Mouse (Mus musculus): ENCODE data around the gene Blnk. TPM values are rescaled to one million over a fixed set of nuclear protein-coding genes. Genes with fewer than 3 reads are reported as not detected.

Gene Blnk
- polyA plus RNA-seq, 1 experiment from 2014 or later = 5.7 TPM

DNA sequence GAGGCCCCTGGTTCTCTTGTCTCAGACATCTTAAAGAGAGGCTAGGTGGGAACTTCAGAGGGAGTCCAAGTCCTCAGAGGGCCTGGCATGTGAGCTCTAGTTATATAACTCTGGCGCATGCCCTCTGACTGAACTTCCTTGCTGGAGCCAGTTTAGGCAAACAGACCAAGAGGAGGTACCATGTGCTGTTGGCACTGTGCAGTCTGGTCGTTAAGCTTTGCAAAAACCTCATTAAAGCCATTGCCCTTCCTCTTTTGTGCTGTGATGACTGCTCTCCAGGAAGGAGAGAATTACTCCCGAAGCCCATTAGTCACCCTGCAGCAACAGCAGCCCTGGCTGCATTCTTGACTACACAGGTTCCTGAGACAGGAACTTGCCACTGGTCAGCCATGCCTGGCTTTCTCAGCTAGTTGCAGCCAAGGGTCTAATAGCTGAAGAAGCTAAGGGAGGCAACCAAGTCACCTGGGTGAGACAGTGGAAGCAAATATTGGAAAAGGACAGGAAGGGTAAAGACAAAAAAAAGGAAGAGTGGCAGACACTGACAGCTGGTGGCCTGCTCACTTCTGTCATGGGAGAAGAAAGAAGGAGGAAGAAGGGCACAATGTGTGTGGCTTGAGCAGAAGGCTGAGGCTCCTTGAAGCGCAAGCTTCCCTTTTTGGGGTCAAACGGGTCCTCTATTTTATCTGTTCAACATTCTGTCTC is 4.3 kb upstream of the Blnk start:
- H3K36me3 ChIP-seq = no peaks in the 10 kb centered on the region
- no peak overlapping the region for H3K27ac ChIP-seq
- H3K4me3 ChIP-seq (replicated peaks) = no peak overlapping the region
- no peak for ATAC-seq (ENCODE audit: insufficient read depth, low FRiP score, low read depth)
- no peaks in the 10 kb centered on the region for H3K27me3 ChIP-seq (replicated peaks)
- WGBS = 58% methylated on average over 5 of the region's 5 CpGs
- H3K9me3 ChIP-seq = no peaks in the 10 kb centered on the region
- H3K4me1 ChIP-seq = peaks cover 2% of the 10 kb centered on the region; the same call in 1 of the 2 replicates
- no peak overlapping the region for H3K9ac ChIP-seq
- no peak overlapping the region for H3K4me2 ChIP-seq

DNA sequence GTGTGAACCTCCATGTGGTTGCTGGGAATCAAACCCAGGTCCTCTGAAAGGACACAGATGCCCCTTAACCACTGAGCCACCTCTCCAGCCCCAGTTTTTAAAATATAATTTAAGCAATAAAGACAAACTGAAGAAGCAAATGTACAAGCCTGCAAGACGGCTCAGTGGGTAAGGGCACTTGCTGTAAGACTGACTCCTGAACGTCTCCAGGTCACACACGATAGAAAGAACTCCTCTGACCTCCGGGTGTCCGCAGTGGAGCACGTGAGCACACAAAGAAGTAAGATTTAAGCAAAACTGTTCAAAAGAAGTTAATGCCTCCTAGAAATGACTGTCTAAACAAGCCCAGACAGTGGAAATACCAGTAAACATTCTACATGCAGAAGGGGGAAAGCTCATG is 2.4 kb upstream of the Blnk start:
- H3K27ac ChIP-seq = no peak overlapping the region
- no peak overlapping the region for H3K9ac ChIP-seq
- no peak for ATAC-seq (ENCODE audit: insufficient read depth, low FRiP score, low read depth)
- H3K27me3 ChIP-seq (replicated peaks) = no peaks in the 10 kb centered on the region
- H3K4me2 ChIP-seq = no peak overlapping the region
- H3K4me1 ChIP-seq = peaks cover 2% of the 10 kb centered on the region; the same call in 1 of the 2 replicates
- no peaks in the 10 kb centered on the region for H3K9me3 ChIP-seq
- no peaks in the 10 kb centered on the region for H3K36me3 ChIP-seq
- no peak overlapping the region for H3K4me3 ChIP-seq (replicated peaks)
- 87% methylated on average over 6 of the region's 6 CpGs for WGBS

DNA sequence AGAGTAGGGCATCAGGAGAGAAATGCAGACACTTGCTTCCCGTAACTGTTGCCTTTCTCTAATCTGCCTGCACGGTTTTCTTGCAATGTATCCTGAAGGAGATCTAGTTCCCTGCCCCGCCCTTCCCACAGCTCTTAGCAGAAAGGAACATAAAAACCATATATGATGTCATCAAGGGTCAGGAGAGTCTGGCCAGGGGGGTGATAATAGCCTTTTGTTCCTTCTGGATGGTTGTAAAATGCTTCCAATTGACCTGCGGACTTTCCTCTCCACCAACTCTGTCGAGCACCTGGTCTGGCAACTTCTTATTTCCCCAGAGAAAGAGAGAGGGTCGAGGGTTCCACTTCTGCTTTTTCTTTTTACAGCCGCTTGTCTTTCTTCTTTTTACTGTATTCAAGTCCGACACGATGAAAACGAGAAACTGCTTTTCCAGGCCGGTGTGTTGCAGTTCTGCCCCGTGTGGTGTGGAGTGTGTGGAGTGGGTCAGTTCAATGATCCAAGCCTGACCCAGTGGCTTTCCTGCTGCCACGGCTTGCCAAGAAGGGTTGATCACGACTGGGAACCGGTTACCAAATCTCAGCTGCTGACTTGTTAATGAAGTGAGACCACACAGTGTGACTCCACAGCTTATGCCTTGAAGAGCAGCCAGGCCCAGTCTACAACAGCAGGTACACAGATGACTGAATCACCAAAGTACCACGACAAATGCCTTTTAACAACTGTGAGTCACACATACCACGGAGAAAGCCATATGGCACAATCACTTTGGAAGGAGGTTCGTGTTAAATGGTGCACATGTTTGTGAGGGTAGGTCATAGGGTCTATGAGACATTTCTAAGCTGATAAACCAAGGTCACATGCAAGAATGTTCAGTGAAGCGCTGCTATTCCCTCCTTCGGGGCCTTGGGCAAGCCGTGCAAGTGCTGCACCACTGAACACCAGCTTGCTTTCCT is 1.4 kb upstream of the Blnk start:
- Histone ChIP-seq H3K36me3 (no peaks in the 10 kb centered on the region), H3K9ac (no peak overlapping the region), H3K4me1 (peaks cover 2% of the 10 kb centered on the region; the same call in 1 of the 2 replicates), H3K27ac (no peak overlapping the region), H3K27me3 (replicated peaks) (no peaks in the 10 kb centered on the region), H3K4me3 (replicated peaks) (no peak overlapping the region), H3K9me3 (no peaks in the 10 kb centered on the region), H3K4me2 (no peak overlapping the region)
- ATAC-seq (ENCODE audit: insufficient read depth, low FRiP score, low read depth) = no peak
- WGBS = 59% methylated on average over 21 of the region's 21 CpGs

DNA sequence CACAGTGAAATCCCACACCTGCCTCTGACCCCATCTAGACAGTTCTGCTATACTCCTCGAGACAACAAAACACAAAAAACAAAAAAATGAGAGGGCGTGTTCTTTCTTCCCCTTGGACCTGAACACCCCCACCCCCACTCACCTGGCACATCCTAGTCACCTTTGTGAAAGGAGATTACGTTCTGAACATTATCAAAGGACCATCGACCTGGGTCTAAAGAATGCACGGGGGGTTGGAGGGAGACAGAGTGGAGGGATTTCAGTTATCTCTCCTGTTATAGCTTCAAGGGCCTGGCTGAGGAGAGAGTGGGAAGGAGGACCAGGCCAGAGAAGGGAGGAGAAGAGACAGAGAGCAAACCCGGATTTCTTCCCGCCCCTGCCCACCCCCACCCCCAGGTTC is 576 bp upstream of the Blnk start:
- Histone ChIP-seq H3K4me3 (replicated peaks) (no peak overlapping the region), H3K4me1 (peaks cover 2% of the 10 kb centered on the region; the same call in 1 of the 2 replicates), H3K4me2 (no peak overlapping the region), H3K9ac (no peak overlapping the region), H3K9me3 (no peaks in the 10 kb centered on the region), H3K27me3 (replicated peaks) (no peaks in the 10 kb centered on the region), H3K36me3 (no peaks in the 10 kb centered on the region), H3K27ac (no peak overlapping the region)
- 53% methylated on average over 7 of the region's 7 CpGs for WGBS
- ATAC-seq (ENCODE audit: insufficient read depth, low FRiP score, low read depth) = no peak

DNA sequence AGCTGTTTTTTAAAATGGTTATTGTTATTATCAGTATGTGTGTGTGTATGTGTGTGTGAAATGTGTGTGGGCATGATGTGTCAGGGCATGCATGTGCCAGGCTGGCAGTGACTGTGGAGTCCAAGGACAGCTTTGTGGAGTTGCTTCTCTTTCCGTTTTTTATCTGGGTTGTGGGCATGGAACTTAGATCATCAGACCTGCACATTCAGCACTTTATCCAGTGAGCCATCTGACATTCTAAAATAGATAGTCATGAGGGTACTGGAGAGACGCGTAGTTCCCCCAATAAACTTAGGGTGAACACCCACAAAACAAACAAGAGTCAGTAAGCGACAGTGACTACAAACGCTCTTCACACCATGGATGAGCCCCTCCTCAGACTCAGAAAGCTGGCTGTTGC is 979 bp downstream of the Blnk start:
- WGBS = 84% methylated on average over 5 of the region's 5 CpGs
- no peak overlapping the region for H3K9ac ChIP-seq
- H3K4me1 ChIP-seq = peaks cover 2% of the 10 kb centered on the region; the same call in 1 of the 2 replicates
- H3K4me2 ChIP-seq = peak overlapping the region; percentile 31; the same call in 1 of the 2 replicates
- no peak overlapping the region for H3K4me3 ChIP-seq (replicated peaks)
- no peak for ATAC-seq (ENCODE audit: insufficient read depth, low FRiP score, low read depth)
- H3K27me3 ChIP-seq (replicated peaks) = no peaks in the 10 kb centered on the region
- no peaks in the 10 kb centered on the region for H3K9me3 ChIP-seq
- H3K36me3 ChIP-seq = no peaks in the 10 kb centered on the region
- 0 out of 2 replicates have a peak overlapping the region, but pooled peaks have one; percentile 41 for H3K27ac ChIP-seq

DNA sequence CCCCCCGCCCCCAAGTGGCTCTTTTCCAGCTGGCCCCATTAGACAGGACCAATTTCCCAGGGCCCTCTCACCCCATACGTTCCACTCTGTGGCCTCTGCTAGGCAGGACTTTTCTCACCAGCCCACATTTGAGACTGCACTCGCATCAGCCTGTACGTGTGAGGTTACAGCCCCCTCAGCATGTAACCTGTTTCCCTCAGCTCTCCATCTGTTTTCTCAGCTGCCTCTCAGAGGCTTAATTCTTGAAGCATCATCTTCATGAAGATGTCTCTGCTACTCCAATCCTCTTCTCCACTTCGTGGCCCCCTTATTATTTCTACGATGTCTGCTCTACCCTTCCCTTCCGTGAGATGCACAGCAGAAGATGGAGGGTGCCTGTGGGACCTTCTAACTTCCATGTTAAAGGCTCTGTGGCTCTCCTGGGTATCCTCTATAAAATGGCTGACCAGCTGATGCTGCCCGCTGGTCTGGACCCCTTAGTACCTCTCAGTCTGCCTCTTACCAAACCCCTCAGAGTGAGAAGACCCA is 1.8 kb downstream of the Blnk start:
- WGBS = 71% methylated on average over 8 of the region's 8 CpGs
- no peak for ATAC-seq (ENCODE audit: insufficient read depth, low FRiP score, low read depth)
- H3K27me3 ChIP-seq (replicated peaks) = no peaks in the 10 kb centered on the region
- H3K4me1 ChIP-seq = peaks cover 2% of the 10 kb centered on the region; the same call in 1 of the 2 replicates
- H3K9me3 ChIP-seq = no peaks in the 10 kb centered on the region
- no peak overlapping the region for H3K4me2 ChIP-seq
- H3K4me3 ChIP-seq (replicated peaks) = no peak overlapping the region
- H3K9ac ChIP-seq = no peak overlapping the region
- H3K36me3 ChIP-seq = no peaks in the 10 kb centered on the region
- H3K27ac ChIP-seq = no peak overlapping the region

DNA sequence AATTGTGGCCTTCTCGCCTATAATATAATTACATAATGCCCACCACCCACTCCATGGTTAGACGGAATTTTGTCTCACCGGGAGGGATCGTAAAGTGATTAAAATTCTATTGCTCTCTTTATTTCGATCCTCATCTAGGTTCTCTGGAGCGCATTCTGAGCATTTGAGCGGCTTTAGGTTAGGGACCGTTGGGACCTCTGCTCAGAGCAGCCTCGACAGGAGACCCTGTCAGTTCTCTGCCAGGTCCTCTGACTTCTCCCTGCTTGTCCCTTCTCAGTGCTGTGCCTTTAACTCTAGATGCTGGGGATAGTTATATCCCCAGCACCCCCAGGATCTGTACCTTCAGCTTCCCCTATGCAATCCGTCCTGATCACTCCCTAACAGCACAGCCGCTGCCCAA is 2.2 kb downstream of the Blnk start:
- H3K4me1 ChIP-seq = peaks cover 2% of the 10 kb centered on the region; the same call in 1 of the 2 replicates
- H3K36me3 ChIP-seq = no peaks in the 10 kb centered on the region
- H3K9me3 ChIP-seq = no peaks in the 10 kb centered on the region
- no peak overlapping the region for H3K27ac ChIP-seq
- 76% methylated on average over 11 of the region's 11 CpGs for WGBS
- H3K4me2 ChIP-seq = no peak overlapping the region
- ATAC-seq (ENCODE audit: insufficient read depth, low FRiP score, low read depth) = no peak
- H3K27me3 ChIP-seq (replicated peaks) = no peaks in the 10 kb centered on the region
- H3K9ac ChIP-seq = no peak overlapping the region
- H3K4me3 ChIP-seq (replicated peaks) = no peak overlapping the region

DNA sequence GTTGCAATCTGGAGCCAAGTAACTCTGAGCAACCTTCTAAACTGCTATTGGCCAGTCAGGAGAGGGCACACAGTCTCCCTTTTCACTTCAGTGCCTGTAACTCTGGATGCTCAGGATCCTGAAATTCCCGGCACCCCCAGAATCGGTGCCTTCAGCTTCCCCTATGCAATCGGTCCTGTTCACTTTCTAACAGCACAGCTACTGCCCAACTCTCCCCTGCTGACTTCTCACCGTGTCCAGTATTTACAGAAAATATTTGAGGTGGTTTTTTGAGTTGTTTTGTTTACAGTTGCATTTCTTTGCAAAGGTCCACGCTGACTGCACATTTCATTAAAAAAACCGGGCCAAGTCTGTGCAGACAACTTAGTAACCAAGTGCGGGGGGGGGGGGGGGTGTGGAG is 2.7 kb downstream of the Blnk start:
- Histone ChIP-seq H3K4me1 (peaks cover 2% of the 10 kb centered on the region; the same call in 1 of the 2 replicates), H3K4me3 (replicated peaks) (no peak overlapping the region), H3K27ac (no peak overlapping the region), H3K9me3 (no peaks in the 10 kb centered on the region), H3K9ac (no peak overlapping the region), H3K36me3 (no peaks in the 10 kb centered on the region), H3K4me2 (no peak overlapping the region), H3K27me3 (replicated peaks) (no peaks in the 10 kb centered on the region)
- ATAC-seq (ENCODE audit: insufficient read depth, low FRiP score, low read depth) = no peak
- WGBS = 78% methylated on average over 6 of the region's 7 CpGs

DNA sequence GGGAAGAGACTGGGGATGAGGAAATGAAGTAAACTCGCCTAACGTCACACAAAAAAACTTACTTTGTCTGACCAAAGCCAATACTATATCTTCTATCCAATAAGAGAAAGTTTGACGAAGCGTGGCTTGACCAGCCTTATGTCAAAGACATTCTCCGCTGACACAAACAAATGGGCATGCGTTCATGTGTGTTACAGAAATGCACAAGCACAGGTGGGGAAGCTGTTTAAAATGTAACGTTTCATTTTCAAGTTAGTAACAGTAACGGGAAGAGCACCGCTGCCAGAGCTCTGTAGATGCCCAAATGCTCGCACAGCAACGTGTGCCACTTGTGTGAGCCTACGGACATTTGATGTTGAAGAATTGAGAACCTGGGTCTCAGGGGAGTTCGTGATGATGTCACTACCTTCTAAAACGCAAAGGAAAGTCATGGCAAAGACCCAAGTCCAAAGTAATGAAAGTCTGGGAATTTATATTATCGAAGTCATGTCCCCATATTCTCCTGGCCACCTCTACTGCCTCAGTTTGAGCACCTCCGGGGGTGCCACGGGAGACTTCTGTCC is 3.5 kb downstream of the Blnk start:
- no peak overlapping the region for H3K27ac ChIP-seq
- no peak overlapping the region for H3K4me2 ChIP-seq
- H3K27me3 ChIP-seq (replicated peaks) = no peaks in the 10 kb centered on the region
- no peaks in the 10 kb centered on the region for H3K36me3 ChIP-seq
- 86% methylated on average over 17 of the region's 17 CpGs for WGBS
- no peak overlapping the region for H3K4me3 ChIP-seq (replicated peaks)
- ATAC-seq (ENCODE audit: insufficient read depth, low FRiP score, low read depth) = no peak
- H3K9ac ChIP-seq = no peak overlapping the region
- H3K9me3 ChIP-seq = no peaks in the 10 kb centered on the region
- peaks cover 2% of the 10 kb centered on the region; the same call in 1 of the 2 replicates for H3K4me1 ChIP-seq

DNA sequence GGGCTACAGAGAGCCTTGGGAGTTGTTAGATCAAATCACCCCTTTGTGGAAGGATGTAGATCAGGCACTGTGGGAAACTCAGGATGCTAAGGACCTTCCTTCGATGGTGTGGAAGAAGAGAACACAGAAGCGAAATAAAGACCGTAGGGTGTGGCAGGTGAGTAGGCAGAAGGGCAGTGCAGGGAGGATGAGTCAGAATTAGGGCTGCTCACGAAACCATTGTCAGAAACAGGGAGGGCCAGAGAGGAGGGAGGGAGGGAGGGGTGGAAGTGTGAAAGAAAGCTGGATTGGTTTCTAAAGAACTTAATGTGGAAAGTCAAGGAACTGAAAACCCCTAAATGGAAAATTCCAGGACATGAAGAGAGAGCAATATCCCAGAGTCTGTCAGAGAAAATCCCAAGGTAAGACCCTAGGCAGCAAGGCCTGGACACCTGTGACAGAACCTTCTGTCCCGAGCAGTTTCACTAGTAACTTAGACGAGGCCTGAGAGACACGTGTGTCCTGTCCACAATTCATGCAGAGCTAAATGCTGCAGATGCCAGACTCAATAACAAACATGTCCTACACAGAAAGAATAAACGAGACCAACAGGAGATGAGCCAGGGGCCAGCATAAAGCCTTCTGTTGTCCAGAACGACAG is 4.3 kb downstream of the Blnk start:
- ATAC-seq (ENCODE audit: insufficient read depth, low FRiP score, low read depth) = no peak
- peaks cover 2% of the 10 kb centered on the region; the same call in 1 of the 2 replicates for H3K4me1 ChIP-seq
- WGBS = 74% methylated on average over 9 of the region's 9 CpGs

DNA sequence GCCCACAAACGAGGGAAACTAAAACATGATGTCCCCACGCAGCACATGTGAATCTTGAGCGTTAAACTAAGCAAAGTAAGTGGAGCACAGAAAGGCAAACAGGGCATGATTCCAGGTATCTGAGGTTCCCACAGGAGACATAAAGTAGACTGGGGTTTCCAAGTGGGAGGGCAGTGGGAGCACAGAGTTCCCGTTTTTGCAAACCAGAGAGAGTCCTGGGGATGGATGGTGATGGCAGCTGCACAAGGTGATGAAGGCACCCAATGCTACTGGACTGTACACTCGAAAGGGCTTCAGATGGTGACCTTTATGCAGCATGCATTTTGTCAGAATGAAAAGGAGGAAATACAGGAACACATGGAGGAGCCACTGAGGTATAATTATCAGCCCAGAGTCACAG is 5.5 kb downstream of the Blnk start:
- Histone ChIP-seq H3K27me3 (replicated peaks) (no peaks in the 10 kb centered on the region), H3K36me3 (no peaks in the 10 kb centered on the region), H3K4me2 (no peak overlapping the region), H3K9me3 (no peaks in the 10 kb centered on the region), H3K4me1 (peaks cover 1% of the 10 kb centered on the region; the same call in 1 of the 2 replicates), H3K4me3 (replicated peaks) (no peak overlapping the region), H3K27ac (no peak overlapping the region), H3K9ac (no peak overlapping the region)
- no peak for ATAC-seq (ENCODE audit: insufficient read depth, low FRiP score, low read depth)
- 72% methylated on average over 5 of the region's 5 CpGs for WGBS

More for the DNA sequence above, 4.3 kb downstream of the Blnk start:
- H3K36me3 ChIP-seq = no peaks in the 10 kb centered on the region
- H3K9me3 ChIP-seq = no peaks in the 10 kb centered on the region
- H3K27ac ChIP-seq = no peak overlapping the region
- H3K9ac ChIP-seq = no peak overlapping the region
- H3K4me2 ChIP-seq = no peak overlapping the region
- H3K4me3 ChIP-seq (replicated peaks) = no peak overlapping the region
- no peaks in the 10 kb centered on the region for H3K27me3 ChIP-seq (replicated peaks)

All from stomach, embryonic 15.5 days (tissue).